Mouse (Mus musculus): ENCODE data around the gene Prex1.

Gene Prex1

GRCm38 (mm10) chr2:166615338-166616075, 98.1 kb downstream of the Prex1 start:
- no peak for DNase-seq (ENCODE audit: extremely low spot score, low read depth, low spot score)

GRCm38 (mm10) chr2:166610271-166610670, 103.4 kb downstream of the Prex1 start:
- no peak for DNase-seq (ENCODE audit: extremely low spot score, low read depth, low spot score)

- no peak for DNase-seq (ENCODE audit: extremely low spot score, low read depth, low spot score)
Observed at GRCm38 (mm10) chr2:166608509-166608908, 105.1 kb downstream of the Prex1 start.

GRCm38 (mm10) chr2:166606481-166607245, 107.0 kb downstream of the Prex1 start:
- no peak for DNase-seq (ENCODE audit: extremely low spot score, low read depth, low spot score)

- DNase-seq (ENCODE audit: extremely low spot score, low read depth, low spot score), result no peak
Observed at GRCm38 (mm10) chr2:166606053-166606452, 107.6 kb downstream of the Prex1 start.

GRCm38 (mm10) chr2:166605164-166605831, 108.3 kb downstream of the Prex1 start:
- DNase-seq (ENCODE audit: extremely low spot score, low read depth, low spot score), result peak; percentile 18

GRCm38 (mm10) chr2:166602948-166603347, 110.7 kb downstream of the Prex1 start:
- no peak for DNase-seq (ENCODE audit: extremely low spot score, low read depth, low spot score)

- DNase-seq (ENCODE audit: extremely low spot score, low read depth, low spot score), result no peak
Observed at GRCm38 (mm10) chr2:166601420-166601819, 112.2 kb downstream of the Prex1 start.

GRCm38 (mm10) chr2:166598453-166599155, 115.0 kb downstream of the Prex1 start:
- DNase-seq (ENCODE audit: extremely low spot score, low read depth, low spot score), result no peak

- no peak for DNase-seq (ENCODE audit: extremely low spot score, low read depth, low spot score)
Observed at GRCm38 (mm10) chr2:166597763-166598162, 115.9 kb downstream of the Prex1 start.

GRCm38 (mm10) chr2:166592034-166592912, 121.4 kb downstream of the Prex1 start:
- peak; percentile 41 for DNase-seq (ENCODE audit: extremely low spot score, low read depth, low spot score)

GRCm38 (mm10) chr2:166584491-166584890, 129.1 kb downstream of the Prex1 start:
- DNase-seq (ENCODE audit: extremely low spot score, low read depth, low spot score), result no peak

- DNase-seq (ENCODE audit: extremely low spot score, low read depth, low spot score), result no peak
Observed at GRCm38 (mm10) chr2:166583292-166583691, 130.3 kb downstream of the Prex1 start.

GRCm38 (mm10) chr2:166581881-166582583, 131.6 kb downstream of the Prex1 start:
- no peak for DNase-seq (ENCODE audit: extremely low spot score, low read depth, low spot score)

GRCm38 (mm10) chr2:166579793-166580192, 133.8 kb downstream of the Prex1 start:
- DNase-seq (ENCODE audit: extremely low spot score, low read depth, low spot score), result no peak

GRCm38 (mm10) chr2:166579361-166579760, 134.3 kb downstream of the Prex1 start:
- no peak for DNase-seq (ENCODE audit: extremely low spot score, low read depth, low spot score)

- no peak for DNase-seq (ENCODE audit: extremely low spot score, low read depth, low spot score)
Observed at GRCm38 (mm10) chr2:166575419-166575818, 138.2 kb downstream of the Prex1 start.

GRCm38 (mm10) chr2:166574934-166575333, 138.7 kb downstream of the Prex1 start:
- no peak for DNase-seq (ENCODE audit: extremely low spot score, low read depth, low spot score)

GRCm38 (mm10) chr2:166573621-166574020, 140.0 kb downstream of the Prex1 start:
- DNase-seq (ENCODE audit: extremely low spot score, low read depth, low spot score), result no peak

All from hindlimb bud, embryonic 11.5 days (tissue).